Mouse (Mus musculus): ENCODE measurements at regions not wholly inside any gene's neighbourhood (a gene's known extent, or its start where the extent isn't known, plus 50 kb on each side); places are given as distances from the start of the nearest gene placed in this dataset.

DNA sequence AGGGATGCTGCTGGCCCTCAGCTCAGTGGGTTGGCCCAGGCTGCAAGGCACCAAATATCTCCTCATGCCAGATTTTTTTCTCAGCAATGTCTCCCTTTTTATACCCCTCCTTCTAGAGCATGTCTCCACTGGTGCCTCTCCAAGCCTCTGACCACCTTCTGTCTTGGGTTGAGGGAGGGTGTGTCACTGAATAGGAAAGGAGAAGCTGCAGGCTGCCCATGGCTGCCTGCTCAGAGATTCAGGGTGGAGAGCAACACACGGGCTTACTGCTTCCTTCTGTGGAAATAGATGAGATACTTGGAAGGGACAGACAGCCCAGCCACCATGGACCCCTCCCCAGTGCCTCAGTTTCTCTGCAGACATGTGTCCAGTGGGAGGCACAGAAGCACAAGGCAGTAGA lies 156.0 kb downstream of the Sec61b start:
- DNase-seq: no peak

DNA sequence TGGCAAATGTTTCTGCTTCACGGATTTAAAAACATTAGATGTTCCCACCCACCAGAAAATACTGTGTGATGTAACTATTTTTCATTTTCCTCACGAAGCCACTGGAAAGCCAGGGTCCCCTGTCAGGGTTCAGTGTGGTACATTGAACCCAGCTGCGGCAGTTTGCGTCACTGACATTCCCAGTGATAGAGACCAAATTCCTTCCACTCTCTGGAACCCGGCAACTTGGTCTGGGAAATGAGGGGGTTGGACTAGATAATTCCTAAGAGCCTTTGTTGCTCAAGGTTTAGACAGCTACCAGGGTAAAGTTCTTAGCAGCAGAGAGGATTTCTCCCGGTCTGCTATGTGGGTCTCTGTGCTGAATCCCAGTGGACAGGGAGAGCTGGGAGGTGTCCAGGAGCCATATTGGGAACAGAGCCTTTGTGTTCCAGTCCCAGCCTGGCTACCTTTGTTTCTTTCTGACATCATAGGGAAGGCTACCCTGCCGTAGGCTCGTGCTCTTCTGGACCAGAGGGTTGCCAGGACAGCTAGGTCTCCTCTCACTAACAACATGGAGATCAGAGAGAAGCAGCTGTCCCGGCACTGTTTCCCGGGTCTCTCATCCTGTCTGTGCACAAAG lies 164.5 kb downstream of the Sec61b start:
- DNase-seq: no peak

DNA sequence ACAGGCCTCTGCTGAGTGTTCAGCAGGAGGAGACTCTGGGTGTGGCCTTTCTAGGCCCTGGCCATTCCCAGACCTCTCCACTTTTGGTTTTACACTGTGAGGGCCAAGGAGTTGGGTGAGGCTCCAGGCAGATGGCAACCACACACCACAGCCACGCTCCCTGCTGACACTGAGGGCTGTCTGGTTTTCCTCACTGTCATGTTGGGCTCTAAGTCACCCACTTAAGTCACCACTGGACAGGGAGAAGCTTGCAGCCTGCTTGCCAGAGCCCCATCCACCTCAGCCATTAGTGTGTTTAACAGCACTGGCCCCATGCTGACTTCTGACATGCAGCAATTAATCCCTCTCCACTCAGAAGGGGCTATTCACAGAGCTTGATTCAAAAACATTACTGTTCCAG lies 170.6 kb downstream of the Sec61b start:
- DNase-seq: no peak

DNA sequence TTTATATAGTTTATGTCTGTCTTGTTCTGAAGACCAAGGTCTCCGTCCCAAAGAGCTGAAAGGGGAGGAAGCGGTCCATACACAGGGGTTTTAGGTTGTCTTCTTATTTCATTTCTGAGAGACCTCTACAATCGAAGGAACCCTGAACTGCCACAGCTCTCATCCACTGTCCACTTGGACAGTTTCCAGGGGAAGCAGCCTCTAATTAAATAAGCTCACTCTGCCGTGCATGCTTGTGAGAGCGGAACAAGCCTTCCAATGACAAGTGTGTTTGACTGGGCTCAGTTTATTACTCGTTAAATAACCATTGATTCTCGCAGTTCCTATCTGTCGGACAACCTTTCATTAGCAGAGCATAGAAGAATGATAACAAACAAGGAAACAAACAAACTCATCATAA lies 174.2 kb downstream of the Sec61b start:
- DNase-seq: no peak

DNA sequence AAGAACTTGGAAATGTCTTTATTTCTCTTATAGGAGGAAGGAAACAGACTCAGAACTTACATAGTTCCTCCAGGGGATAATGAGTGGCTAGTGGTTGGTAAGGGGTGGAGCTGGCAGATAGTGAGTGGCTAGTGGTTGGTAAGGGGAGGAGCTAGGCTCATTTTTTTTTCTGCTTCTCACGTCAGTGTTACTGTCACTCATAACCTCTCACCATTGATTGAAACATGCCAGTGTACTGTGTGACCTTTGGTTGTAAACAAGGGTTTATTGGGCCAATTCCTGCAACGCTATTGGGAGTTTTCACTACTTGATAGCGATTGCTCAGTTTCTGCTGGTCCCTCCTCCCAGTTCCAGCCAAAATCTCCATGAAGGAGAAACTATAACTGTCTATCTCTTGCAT lies 175.5 kb downstream of the Sec61b start:
- DNase-seq: no peak

DNA sequence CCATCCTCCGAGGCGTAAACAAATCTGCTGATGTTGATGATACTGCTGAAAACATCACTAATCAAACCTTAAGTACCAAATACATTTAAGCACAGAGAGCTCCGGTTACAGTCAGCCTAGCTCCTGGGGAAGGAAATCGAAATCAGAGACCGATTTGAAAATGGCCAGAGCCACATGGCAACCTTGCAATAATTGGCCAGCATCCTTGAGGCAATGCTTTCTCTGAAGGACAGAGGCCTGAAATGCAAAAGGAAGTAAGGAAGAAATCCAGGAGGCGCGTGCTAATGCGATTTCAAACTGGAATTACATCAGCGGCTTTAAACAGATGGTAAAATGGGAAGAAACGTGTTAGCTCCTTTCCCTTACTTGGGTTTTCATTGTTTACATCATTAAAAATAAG lies 177.1 kb downstream of the Sec61b start:
- no peak for DNase-seq

DNA sequence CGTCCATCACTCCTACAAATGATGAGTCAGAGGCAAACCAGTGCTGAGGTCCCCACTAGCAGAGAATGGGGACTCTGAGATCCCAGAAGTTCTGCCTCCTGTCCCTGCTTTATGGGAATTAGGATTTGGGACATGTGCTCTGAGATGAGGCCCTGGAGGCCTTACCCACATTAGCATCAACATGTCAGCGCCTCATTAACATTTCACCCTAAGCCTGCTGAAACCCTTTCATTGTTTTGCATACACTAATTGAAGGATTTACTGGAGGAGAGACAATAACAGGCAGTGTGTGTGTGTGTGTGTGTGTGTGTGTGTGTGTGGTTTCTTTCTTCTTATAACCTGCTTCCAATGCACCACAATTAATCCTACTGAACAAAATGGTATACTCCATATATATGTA lies 178.7 kb downstream of the Sec61b start:
- no peak for DNase-seq

DNA sequence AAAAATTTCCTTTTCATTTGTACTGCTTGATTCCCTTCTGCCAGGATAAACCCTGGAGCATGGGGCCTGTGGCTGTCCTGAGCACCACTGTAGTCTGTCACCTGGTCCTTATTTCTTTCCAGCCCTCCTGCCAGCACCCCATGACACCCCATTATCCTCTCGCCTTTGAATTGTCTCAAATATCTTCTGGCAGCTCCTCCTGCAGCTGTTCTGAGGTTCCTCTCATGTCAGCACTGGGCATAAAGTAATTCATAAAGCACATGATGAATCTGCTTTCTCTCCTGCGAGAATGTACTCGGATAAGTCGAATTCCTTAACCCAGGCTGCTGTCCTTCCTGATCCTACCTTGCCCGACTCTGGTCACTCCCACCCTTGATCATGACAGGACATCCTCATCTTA lies 195.1 kb downstream of the Sec61b start:
- no peak for DNase-seq

DNA sequence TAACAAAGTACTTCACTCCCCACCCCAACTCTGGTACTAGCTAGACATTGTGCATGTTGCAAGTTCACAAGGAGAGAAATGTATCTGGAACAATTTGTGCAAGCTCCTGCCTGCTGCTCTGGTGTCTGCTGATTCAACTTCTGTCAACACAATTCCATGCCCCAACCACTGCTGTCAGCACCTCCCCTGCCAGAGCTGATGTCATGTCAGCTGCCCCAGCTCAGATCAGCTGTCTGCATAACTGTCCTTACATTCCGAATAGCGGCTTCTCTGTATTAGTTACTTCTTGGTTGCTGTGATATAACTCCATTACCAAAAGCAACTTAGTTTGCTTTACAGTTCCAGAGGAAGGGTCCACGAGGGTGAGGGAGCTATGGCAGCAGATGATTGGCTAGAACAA lies 196.0 kb downstream of the Sec61b start:
- no peak for DNase-seq

DNA sequence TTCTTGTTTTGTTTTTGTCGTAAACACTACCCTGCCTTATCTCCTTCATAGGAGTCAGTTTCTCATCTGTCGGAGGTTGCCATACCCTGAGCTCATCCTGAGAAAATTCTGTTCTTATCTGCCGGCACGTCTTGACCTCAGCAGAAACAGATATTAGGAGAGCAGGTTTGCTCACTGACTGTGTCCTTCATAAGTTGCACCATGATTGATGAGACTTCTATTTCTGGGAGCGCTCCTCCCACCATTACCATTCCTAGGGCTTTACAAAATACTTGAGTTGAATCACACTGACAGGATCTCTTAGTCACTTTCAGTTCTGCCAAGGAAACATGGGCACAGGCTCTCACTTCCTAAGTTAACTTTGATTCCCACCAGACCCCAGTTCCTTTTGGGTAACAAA lies 196.9 kb downstream of the Sec61b start:
- no peak for DNase-seq

DNA sequence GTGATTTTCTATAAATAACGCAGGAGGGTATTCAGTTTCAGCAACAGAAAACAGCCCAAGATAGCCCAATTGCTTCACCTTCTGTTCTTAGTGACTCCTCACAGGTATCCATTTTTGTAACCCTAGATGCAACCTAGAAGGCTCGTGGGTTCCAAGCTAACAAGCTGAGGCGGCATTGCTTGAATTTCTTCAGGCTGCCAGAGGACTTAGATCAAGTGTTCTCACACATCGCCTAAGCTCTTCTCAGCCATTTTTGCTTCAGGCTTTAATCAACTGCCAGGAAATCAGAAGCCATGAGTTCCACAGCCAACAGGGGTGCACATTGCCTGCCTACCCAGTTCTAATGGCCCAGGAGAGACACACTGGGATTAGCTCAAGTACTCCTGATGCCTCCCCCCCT lies 206.7 kb downstream of the Sec61b start:
- no peak for DNase-seq

DNA sequence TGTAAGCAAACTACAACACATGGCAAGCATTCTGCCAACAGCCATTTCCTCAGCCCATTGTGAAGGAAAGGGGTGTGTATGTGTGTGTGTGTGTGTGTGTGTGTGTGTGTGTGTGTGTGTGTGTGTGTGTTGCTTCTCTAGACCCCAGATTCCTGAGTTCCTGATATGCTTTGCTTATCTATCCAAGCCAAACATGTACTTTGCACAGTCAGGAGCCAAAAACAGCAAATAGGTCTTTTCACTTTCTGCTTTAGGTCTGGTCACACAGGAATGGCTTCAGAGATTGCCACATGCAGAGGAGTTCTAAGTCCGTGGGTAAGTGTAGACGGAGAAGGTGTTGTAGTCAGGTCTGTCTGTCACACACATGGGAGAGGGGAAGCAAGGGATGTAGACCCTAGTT lies 216.7 kb downstream of the Sec61b start:
- DNase-seq: no peak

DNA sequence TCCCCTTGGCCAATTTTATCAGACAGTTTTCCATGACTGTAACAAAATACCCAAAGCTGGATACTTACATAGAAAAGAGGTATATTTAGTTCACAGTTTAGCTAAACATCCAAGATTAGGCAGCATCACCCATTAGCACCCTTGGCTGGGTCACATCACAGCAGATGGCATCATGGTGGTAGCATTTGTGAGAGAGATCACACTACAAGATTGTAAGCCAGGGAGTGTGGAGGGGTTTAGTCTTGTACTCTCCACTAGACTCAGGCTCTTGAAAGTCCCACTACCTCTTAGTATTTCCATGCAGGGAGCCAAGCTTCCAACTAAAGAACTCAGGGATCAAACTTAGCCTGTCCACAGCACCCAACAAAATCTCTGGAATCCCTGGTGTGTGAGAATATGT lies 218.2 kb downstream of the Sec61b start:
- no peak for DNase-seq

DNA sequence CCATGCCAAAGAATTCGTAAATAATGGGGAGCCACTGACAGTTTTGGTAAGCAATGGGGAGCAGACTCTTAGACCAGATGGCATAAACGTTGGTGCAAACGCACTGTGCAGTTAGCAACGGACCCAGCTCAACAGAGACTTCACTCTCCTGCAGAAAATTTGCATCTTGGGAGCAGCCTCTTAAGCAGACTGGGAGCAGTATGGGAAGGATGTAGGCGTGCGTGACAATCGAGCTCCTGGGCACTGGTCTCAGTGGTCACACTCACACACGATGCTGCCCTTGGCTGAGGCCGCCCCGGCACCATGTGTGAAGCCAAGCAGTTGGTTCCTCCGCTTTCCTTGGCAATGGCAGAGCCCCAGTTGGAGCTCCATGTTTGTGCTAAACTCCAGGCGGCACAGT lies 218.8 kb downstream of the Sec61b start:
- no peak for DNase-seq

DNA sequence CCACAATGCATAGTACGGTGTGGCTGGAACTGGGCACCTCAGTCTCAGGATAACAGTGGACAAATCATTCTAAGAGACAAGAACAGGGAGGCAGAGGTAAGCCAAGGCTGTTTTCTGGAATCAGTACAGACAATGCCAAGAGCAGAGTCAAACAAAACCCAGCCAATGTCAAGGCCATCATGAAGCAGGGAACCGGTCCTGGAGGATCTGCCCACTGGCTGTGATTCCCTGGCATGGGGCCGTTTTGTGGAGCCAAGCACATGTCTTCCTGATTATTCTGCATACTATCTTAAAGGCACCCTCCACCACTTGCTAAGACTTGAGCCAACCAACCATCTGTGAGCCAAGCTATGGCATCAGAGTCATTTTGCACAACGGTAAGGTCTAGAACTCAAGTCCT lies 222.6 kb downstream of the Sec61b start:
- no peak for DNase-seq

DNA sequence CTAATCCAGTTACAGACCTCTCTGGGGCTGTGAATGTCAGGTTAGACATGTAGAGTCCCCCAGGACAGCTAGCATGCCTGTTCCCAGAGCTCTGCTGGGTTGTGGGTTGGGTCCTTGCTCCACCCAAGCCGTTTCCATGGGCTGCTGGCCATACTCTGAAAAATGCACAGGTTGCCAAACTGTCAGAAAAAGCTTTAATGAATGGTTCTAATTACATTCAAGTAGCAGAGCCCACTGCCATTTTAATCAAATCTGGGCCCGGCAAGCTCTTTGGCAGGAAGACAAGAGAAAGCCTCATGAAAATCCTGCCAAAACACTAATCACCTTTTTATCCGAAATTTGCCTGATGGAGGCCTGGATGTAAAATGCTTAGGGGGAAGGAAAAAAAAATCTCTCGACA lies 224.1 kb downstream of the Sec61b start:
- no peak for DNase-seq

DNA sequence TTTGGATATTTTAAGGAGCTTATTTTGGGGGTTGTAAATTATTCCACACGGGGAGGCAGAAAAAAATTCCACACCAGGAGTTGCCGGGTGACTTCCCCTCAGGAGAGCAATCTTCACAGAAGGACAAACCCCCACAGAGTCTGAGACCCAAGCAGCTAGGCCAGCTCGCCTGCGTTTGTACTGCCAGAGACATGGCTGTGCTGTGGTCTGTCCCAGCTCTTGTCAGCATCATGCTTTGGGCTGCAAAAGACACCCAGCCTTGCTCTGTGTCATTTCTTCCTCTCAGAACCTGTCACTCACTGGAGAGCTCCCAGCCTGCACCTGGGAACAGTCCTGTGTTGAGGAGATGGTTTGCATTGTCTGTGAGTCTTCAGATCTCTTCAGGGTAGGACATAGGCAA lies 224.5 kb downstream of the Sec61b start:
- no peak for DNase-seq

DNA sequence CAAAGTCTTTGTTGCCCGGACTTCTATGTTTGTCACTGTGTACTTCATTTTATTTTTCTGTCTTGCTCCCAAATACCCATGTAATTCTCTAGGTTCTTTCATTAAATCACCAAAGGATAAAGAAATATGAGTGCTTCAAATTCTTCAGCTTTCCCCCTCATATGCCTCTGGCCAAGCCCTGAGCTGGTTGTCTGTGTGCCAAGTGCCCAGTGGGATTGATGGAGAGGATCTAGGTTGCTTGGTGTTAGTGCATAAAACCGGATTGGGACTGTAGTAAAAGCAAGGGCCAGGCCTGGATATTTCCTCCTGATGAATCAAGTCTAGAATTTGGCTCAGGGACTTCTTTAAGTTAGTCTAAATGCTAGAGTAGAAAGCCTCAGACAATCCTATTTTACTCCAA lies 229.0 kb downstream of the Sec61b start:
- DNase-seq: no peak

DNA sequence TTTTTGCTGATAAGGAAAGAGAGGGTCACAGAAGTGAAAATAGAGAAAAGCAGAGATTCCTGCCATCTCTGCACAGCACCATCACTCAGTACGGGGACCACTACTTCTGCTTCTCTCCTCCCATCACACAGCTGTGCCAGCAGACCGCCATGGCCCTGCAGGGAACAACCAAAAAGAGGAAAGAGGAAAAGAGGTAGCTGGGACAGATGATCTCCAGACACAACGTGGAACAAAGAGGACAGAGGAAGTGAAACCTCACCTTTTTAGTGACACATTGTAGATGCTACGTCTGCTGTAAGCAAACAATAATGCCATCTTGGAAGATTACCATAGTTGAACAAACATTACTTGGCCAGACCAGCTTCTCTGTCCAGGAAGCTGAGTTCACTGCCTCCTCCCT lies 230.1 kb downstream of the Sec61b start:
- no peak for DNase-seq

DNA sequence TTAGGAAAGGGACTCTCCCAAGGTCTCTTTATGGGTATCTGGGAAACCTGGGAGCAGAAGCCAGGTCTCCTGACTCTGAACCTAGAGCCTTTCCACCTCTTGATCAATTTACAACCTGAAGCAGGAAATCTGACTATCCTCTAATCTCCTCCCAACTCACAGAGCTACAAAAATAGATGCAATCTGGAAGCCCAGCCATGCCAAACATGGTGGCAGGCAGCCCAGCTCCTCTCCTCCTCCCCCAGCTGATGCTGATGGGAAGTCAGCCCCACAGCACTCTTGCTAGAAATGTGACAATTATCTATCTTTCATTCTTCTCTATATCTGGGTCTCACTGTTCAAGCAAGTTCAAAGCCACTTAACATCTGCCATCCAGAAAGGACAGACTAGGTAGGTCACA lies 233.5 kb downstream of the Sec61b start:
- DNase-seq: no peak

DNA sequence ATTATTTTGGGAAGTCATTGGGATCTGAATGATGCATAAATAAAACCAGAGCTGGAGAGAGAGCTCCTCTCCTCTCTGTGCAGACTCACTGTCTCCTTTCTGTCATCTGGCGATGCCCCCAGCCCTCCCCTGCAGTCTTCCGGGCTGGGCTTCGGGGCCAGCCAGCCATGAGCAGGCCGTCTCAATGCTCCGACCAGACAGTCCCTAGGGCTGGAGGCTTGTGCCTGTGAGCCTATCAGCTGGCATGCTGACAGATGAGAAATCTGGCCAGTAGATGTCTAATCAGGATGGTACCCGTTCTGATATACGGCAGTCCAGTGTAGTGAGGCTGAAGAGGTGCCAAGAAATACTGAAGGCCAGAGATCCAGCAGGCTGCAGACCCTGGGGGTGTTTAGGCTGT lies 238.9 kb downstream of the Sec61b start:
- DNase-seq: no peak

DNA sequence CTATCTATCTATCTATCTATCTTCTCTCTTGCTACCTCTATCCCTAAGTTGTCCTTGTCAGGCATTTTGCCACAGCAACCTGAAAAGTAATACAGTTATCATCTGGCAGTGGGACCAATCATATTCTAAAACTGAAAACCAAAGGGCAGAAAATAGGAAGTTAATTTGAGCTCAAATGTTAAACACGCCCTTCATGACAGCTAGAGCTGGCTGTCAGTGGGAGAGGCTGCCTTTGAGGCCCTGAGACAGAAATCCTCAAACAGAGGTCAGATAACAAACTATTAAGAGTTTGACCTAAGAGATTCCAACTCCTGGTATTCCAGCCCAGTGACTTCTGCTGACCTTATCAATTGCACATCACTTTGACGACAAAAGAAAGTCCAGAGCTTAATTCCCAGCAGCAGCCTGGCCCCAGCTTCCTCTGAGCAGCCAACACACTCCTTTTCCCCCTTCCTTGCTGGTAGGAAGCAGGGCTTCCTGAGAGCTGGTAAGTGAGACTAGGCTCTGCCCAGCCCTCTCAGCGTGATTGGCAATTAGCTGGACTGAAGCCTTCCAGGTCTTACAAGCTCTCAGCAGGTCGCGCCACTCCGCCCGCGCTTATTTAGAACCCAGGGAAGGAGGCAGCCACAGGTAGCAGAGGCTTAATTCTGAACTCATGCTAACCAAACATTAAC lies 250.0 kb downstream of the Sec61b start:
- no peak for DNase-seq

DNA sequence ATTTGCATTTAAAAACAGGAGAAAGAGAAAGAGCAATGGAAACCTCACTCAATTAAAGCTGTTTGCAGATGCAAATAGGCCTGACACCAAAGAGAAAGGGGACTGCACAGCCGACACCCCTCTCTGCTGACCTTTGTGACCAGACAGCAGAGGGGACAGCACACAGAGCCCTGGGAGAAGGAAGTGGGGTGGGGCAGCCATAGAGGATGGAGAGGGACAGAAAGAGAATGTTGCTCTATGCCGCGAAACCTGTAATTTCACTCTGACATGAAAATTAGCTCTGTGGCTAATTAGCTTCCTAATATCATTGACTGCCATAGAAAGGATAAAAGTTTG lies 250.5 kb downstream of the Sec61b start:
- no peak for DNase-seq

DNA sequence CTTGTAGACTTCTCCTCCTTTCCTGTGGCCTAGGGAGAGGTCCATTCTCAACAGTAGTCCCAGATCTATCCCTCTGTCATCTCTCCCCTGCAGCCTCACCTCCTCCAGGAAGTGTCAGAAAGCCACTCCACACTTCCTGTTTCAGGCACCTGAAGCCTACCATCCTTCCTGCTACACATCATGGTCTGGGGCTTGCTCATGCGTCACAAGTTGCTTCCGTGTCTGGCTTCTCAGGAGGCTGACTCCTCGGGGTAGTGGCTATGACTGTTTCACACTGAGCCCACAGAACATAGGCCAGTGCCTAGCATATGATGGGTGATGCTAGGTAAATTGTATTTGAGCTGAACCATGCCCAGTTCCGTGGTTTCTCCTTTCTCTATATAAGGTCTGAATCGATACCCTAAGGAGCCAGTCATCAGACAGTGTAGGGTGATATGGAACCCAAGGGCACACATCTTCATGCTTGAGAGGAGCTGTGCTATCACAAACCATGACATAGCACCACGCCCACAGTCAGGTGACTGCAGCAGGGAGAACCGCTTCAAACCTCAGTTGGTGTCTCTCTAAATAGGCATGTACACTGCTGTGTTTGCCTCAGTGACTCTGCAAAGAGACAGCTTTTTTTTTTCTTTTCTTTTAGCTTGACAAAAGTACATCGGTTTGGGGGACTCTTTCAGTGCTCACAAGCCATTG lies 272.2 kb downstream of the Sec61b start:
- DNase-seq: no peak

Data from kidney, adult 18-20 months (tissue).